Mouse (Mus musculus): Measurements from ENCODE around the gene Nrxn3.

Gene Nrxn3

DNA sequence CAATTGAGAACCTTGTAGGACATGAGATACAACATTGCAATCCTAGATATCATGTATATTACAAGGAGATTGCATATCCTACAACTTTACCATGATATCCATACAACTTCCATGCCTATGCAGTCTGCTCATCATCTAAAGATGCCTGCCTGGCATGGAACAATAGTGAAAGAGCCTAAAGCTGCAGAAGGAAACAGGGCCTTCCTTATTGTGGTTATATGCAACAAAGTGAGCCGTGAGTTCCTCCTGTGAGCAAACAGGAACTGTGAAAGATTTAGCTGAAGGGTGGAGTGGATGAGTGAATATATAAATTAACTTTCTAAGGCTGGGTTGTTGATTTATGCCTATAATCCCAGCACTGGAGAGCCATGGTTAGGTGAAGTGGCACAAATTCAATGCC lies 1373.1 kb downstream of the Nrxn3 start:
- DNase-seq (ENCODE audit: low spot score in 2 of 2) = no peak

GRCm38 (mm10) chr12:90113351-90113791 lies 1390.7 kb downstream of the Nrxn3 start:
- DNase-seq (ENCODE audit: low spot score in 2 of 2) = no peak

- DNase-seq (ENCODE audit: low spot score in 2 of 2) = no peak
Observed at GRCm38 (mm10) chr12:90131927-90132869, 1409.5 kb downstream of the Nrxn3 start.

GRCm38 (mm10) chr12:90142011-90142410 lies 1419.3 kb downstream of the Nrxn3 start:
- no peak for DNase-seq (ENCODE audit: low spot score in 2 of 2)

GRCm38 (mm10) chr12:90144247-90144646 lies 1421.6 kb downstream of the Nrxn3 start:
- no peak for DNase-seq (ENCODE audit: low spot score in 2 of 2)

GRCm38 (mm10) chr12:90158131-90158772 lies 1435.6 kb downstream of the Nrxn3 start:
- DNase-seq (ENCODE audit: low spot score in 2 of 2) = no peak

- DNase-seq (ENCODE audit: low spot score in 2 of 2) = no peak
Observed at GRCm38 (mm10) chr12:90159911-90160310, 1437.2 kb downstream of the Nrxn3 start.

DNA sequence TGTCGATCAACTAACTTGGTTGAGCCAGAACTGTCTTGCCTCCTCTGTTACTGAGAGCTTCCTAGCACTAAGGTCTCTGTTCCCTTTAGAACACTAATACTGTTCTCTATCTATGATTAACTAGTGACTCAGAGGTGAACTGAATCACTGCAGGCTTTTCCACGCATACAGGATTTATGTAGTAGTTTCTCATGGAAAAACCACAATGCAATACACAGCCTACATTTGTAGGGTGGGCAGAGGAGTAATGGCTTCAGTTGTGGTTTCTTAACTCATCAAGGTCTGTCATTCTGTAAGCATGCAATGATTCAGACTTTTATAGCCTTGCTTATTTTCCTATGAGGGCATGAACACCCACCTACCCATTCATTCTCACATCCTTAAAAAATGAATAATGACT lies 1443.4 kb downstream of the Nrxn3 start:
- no peak for DNase-seq (ENCODE audit: low spot score in 2 of 2)

DNA sequence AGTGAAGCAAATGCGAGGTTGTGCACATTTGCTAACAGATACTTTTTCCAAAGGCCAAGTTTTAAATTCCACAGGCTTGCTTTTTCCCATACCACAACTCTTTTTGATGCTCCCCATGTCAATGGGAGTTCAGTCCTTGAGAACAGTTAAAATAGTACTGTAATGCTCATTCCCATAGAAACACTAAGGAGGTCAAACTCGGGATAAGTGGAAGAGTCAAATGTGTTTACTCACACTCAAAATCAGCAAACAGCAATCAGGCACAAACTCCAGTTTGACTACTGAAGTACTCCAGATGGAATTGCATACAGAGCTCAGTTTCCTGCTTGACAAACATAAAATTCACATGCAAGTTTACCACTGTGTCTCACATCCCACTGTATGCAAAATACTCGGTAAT lies 1458.9 kb downstream of the Nrxn3 start:
- DNase-seq (ENCODE audit: low spot score in 2 of 2) = no peak

- no peak for DNase-seq (ENCODE audit: low spot score in 2 of 2)
Observed at GRCm38 (mm10) chr12:90183021-90183420, 1460.3 kb downstream of the Nrxn3 start.

- no peak for DNase-seq (ENCODE audit: low spot score in 2 of 2)
Observed at GRCm38 (mm10) chr12:90196161-90196560, 1473.5 kb downstream of the Nrxn3 start.

- no peak for DNase-seq (ENCODE audit: low spot score in 2 of 2)
Observed at GRCm38 (mm10) chr12:90197994-90198393, 1475.3 kb downstream of the Nrxn3 start.

- no peak for DNase-seq (ENCODE audit: low spot score in 2 of 2)
Observed at GRCm38 (mm10) chr12:90202501-90202900, 1479.8 kb downstream of the Nrxn3 start.

- no peak for DNase-seq (ENCODE audit: low spot score in 2 of 2)
Observed at GRCm38 (mm10) chr12:90211410-90211809, 1488.7 kb downstream of the Nrxn3 start.

DNA sequence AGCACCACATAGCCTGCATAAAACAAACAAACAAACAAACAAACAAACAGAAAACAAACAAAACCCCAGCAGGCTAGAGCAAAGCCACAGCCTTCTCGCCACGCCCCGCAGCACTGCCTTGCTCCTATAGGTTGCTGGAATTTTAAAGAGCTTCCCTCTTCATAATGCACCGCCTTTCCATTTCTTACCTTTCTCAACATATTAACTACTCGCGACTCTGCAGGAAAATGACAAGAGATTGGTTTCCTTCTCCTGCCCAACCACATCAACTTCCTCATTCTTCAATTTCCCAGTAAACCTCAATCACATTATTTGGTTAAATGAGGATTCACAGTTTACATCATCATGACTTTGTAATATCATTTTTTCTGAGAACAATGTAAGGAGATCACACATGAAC lies 1494.4 kb downstream of the Nrxn3 start:
- no peak for DNase-seq (ENCODE audit: low spot score in 2 of 2)

- no peak for DNase-seq (ENCODE audit: low spot score in 2 of 2)
Observed at GRCm38 (mm10) chr12:90229062-90229461, 1506.4 kb downstream of the Nrxn3 start.

- DNase-seq (ENCODE audit: low spot score in 2 of 2) = no peak
Observed at GRCm38 (mm10) chr12:90236093-90236492, 1513.4 kb downstream of the Nrxn3 start.

GRCm38 (mm10) chr12:90260301-90260700 lies 1537.6 kb downstream of the Nrxn3 start:
- DNase-seq (ENCODE audit: low spot score in 2 of 2) = no peak

DNA sequence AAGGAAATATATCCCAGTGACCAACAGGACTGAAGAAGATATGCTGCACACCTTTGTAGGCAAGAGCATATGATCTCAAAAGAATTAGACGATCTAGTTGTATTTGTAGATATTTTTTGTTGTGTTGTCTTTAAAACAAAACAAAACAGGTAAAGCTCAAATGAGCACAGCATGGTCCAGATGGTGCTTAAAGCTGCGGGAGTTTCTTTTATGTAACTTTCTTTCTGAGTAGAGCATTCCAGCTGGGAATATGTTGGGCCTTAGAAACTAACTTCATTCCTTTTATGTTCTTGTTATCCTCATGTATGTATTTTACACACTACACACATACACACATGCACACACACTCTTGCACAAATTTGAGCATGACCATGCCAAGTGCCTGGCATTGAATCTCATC lies 1545.4 kb downstream of the Nrxn3 start:
- no peak for DNase-seq (ENCODE audit: low spot score in 2 of 2)

GRCm38 (mm10) chr12:90270763-90271379 lies 1548.2 kb downstream of the Nrxn3 start:
- no peak for DNase-seq (ENCODE audit: low spot score in 2 of 2)

DNA sequence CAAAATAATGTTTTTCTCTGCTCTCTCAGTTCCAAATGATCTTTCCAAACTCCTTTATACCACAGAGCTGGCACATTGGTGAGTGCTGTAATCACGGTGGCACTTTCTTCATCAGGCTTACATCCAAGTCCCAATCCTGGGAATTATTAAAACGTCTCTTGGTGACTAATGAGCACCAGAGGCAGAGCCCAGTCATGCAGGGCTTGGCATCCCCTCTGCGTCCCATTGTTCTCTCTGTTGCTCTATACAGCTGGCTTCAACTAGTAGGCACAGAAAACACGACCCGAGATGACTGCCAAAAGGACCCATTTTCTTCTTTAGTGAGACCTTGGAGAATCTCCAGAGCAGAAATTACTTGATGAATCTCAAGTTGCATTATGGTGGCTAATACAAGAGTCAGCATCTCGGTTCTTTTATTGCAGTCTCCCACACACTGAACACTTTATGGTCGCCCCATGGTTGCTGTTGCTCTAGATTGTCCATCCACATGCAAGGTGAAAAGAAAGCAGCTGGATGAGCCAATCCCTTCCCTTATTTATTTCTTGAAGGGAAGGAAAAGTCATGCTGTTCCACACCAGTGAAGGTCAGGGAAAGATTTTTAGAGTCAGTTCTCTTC lies 1552.1 kb downstream of the Nrxn3 start:
- DNase-seq (ENCODE audit: low spot score in 2 of 2) = no peak

- no peak for DNase-seq (ENCODE audit: low spot score in 2 of 2)
Observed at GRCm38 (mm10) chr12:90281236-90281635, 1558.6 kb downstream of the Nrxn3 start.
